Mouse (Mus musculus): ENCODE measurements around the gene Uts2. TPM values are rescaled to one million over a fixed set of nuclear protein-coding genes. Genes with fewer than 3 reads are reported as not detected.
A peak's percentile ranks its signal among the peaks of the same experiment; 100 is the strongest.

The Uts2 gene
- total and polyA plus RNA-seq, 2 experiments from 2014 or later = not detected

DNA sequence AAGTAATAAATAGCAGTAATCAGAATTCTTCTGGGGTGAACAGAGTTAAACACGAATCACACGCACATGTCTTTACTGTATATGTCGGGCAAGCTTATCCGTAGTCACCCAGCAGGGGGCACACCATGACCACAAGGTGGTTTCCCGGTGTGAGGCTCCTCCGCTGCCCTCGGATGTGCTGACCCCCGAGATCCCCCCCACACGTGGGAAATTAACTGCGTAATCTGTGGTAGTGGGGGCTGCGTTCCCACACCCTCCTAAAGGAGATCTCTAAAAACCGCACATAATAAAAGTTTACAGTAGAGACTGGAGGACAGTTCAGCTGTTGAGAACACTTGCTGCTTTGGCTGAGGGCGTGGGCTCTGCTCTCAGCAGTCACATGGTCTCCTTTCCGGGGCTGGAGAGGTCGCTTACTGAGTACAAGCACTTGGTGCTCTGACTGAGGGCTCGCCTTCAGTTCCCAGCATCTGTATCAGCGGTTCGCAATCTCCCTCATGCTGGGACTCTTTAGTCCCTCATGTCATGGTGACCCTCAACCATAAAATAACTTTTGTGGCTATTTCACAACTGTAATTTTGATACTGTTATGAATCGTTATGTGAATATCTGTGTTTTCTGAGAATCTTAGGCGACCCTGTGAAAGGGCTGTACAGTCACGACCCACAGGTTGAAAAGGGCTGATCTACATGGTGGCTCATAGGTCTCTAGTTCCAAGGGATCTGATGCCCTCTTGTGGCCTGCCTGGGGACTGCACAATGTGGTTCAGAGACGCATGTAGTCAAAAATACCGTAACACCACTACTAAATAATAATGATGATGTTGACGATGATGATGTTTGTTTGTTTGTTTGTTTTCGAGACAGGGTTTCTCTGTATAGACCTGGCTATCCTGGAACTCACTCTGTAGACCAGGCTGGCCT is 32.0 kb upstream of the Uts2 start:
- Histone ChIP-seq H3K9me3 (ENCODE audit: low read length) (no peaks in the 10 kb centered on the region), H3K4me2 (ENCODE audit: low read depth) (peak overlapping the region; percentile 22; the same call in 1 of the 2 replicates), H3K27me3 (ENCODE audit: insufficient read depth, low read length) (no peaks in the 10 kb centered on the region), H3K4me3 (ENCODE audit: low read depth, low read length) (no peak overlapping the region), H3K4me1 (ENCODE audit: insufficient read depth) (no peaks in the 10 kb centered on the region), H3K36me3 (ENCODE audit: insufficient read depth) (no peaks in the 10 kb centered on the region), H3K27ac (ENCODE audit: low read depth, low read length) (no peak overlapping the region), H3K9ac (no peak overlapping the region)
- 15% methylated on average over 25 of the region's 25 CpGs for WGBS
- TF ChIP-seq CTCF (IDR thresholded peaks at IDR 0.05; ENCODE audit: low read depth) = peak; percentile 81
- peak; percentile 81 for DNase-seq
- ATAC-seq = peak; percentile 63; the same call in 1 of the 2 replicates

DNA sequence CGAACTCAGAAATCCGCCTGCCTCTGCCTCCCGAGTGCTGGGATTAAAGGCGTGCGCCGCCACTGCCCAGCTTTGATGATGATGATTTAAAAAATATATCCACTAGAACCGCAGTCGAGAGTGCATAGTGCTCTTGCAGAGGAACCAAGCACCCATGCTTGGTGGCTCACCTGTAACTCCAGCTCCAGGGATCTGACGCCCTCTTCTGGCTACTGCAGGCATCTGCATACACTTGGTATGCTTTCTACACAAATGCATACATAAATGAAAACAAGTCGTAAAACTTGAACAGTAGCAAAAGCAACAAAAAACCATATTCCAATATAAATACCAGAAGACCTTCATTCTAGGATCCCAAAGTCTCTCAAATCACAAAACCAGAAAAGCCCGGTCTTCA is 31.3 kb upstream of the Uts2 start:
- Histone ChIP-seq H3K4me1 (ENCODE audit: insufficient read depth) (no peaks in the 10 kb centered on the region), H3K9ac (no peak overlapping the region), H3K27ac (ENCODE audit: low read depth, low read length) (no peak overlapping the region), H3K4me2 (ENCODE audit: low read depth) (no peak overlapping the region), H3K9me3 (ENCODE audit: low read length) (no peaks in the 10 kb centered on the region), H3K27me3 (ENCODE audit: insufficient read depth, low read length) (no peaks in the 10 kb centered on the region), H3K4me3 (ENCODE audit: low read depth, low read length) (no peak overlapping the region), H3K36me3 (ENCODE audit: insufficient read depth) (no peaks in the 10 kb centered on the region)
- DNase-seq (no peak), ATAC-seq (no peak)
- no peak for TF ChIP-seq CTCF (IDR thresholded peaks at IDR 0.05; ENCODE audit: low read depth)
- WGBS = 74% methylated on average over 11 of the region's 11 CpGs

DNA sequence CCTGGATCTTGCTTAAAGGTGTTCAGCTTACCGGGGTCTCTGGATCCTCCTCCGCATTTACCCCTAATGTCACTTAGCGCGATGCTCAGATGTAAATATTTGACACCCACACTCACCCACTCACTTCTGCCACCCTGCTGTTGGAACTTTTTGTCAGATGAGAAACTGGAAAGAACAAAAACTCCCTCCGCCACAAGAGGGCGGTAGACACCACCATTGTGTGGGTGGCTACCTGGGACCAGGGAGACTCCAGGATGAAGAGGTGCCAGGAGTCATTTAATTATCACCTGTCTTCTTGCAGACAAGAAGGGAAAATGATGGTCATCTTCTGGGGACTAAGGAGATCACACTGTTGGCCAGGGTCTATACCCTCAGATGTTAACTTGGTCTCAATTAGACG is 30.3 kb upstream of the Uts2 start:
- peak; percentile 74 for TF ChIP-seq CTCF (IDR thresholded peaks at IDR 0.05; ENCODE audit: low read depth)
- Histone ChIP-seq H3K27ac (ENCODE audit: low read depth, low read length) (no peak overlapping the region), H3K4me3 (ENCODE audit: low read depth, low read length) (no peak overlapping the region), H3K36me3 (ENCODE audit: insufficient read depth) (no peaks in the 10 kb centered on the region), H3K9me3 (ENCODE audit: low read length) (no peaks in the 10 kb centered on the region), H3K4me1 (ENCODE audit: insufficient read depth) (no peaks in the 10 kb centered on the region), H3K9ac (no peak overlapping the region), H3K27me3 (ENCODE audit: insufficient read depth, low read length) (no peaks in the 10 kb centered on the region), H3K4me2 (ENCODE audit: low read depth) (no peak overlapping the region)
- DNase-seq (peak; percentile 54), ATAC-seq (no peak)
- 27% methylated on average over 7 of the region's 7 CpGs for WGBS

DNA sequence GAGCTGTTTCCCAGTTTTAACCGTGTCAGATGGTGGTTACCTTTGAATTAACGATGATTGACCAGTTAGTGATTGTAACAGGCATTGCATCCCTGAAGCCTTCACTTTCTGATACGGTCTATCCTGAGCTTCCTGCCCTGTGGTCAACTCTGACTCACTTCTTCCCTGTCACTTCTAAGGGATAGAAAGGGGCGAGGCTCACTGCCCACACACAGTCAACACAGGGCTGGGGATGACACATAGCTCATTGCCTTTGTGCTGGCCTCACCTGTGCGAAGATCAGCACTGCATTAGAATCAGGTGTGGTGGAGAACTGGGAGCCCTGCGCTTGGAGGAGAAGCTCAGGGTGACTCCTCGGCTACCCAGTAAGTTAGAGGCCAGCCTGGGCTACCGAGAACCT is 27.9 kb upstream of the Uts2 start:
- Histone ChIP-seq H3K4me1 (ENCODE audit: insufficient read depth) (no peaks in the 10 kb centered on the region), H3K9me3 (ENCODE audit: low read length) (no peaks in the 10 kb centered on the region), H3K27me3 (ENCODE audit: insufficient read depth, low read length) (no peaks in the 10 kb centered on the region), H3K4me2 (ENCODE audit: low read depth) (no peak overlapping the region), H3K4me3 (ENCODE audit: low read depth, low read length) (no peak overlapping the region), H3K9ac (no peak overlapping the region), H3K36me3 (ENCODE audit: insufficient read depth) (no peaks in the 10 kb centered on the region), H3K27ac (ENCODE audit: low read depth, low read length) (no peak overlapping the region)
- 90% methylated on average over 8 of the region's 8 CpGs for WGBS
- DNase-seq (no peak), ATAC-seq (no peak)
- no peak for TF ChIP-seq CTCF (IDR thresholded peaks at IDR 0.05; ENCODE audit: low read depth)

DNA sequence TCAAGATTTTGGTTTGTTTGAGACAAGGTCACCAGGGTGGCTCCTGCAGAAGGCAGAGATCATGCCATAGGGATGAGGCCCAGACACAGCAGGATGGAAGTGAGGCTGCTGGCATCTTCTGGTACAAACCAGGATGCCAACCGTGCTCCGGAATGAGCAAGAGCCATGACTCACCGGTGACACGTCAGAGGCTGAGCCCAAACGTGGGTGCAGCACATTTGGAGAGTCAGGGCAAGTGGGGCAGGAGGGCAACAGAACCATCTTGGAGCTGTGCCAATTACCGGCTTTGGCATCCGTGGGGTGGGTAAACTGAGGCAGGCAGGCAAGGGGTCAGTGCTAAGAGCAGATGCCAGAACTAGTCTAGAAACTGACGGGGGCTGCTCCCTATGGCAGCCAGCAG is 23.6 kb upstream of the Uts2 start:
- ATAC-seq = no peak
- no peak overlapping the region for H3K4me2 ChIP-seq (ENCODE audit: low read depth)
- no peak overlapping the region for H3K4me3 ChIP-seq (ENCODE audit: low read depth, low read length)
- no peak overlapping the region for H3K27ac ChIP-seq (ENCODE audit: low read depth, low read length)
- no peaks in the 10 kb centered on the region for H3K4me1 ChIP-seq (ENCODE audit: insufficient read depth)
- no peaks in the 10 kb centered on the region for H3K27me3 ChIP-seq (ENCODE audit: insufficient read depth, low read length)
- no peaks in the 10 kb centered on the region for H3K36me3 ChIP-seq (ENCODE audit: insufficient read depth)
- 79% methylated on average over 8 of the region's 8 CpGs for WGBS
- DNase-seq = no peak
- no peak overlapping the region for H3K9ac ChIP-seq
- H3K9me3 ChIP-seq (ENCODE audit: low read length) = no peaks in the 10 kb centered on the region
- TF ChIP-seq CTCF (IDR thresholded peaks at IDR 0.05; ENCODE audit: low read depth) = no peak

DNA sequence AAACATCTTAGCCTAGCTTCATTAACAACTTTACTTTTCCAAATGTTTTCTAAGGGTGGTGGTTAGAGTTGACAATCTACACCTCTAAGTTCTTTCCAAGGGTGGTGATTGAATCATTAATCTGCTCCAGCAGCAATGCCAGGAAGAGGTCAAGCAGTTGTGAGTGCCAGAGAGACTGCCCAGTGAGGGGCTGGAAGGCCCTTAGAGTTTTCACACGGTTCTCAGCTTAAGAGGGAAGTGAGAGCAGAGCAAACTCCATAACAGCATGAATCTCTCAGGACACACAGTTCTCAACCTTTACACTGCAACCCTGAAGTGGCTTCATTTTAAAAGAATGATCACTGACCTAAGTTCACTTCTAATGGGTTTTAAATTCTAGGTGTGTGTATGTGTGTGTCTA is 21.8 kb upstream of the Uts2 start:
- TF ChIP-seq CTCF (IDR thresholded peaks at IDR 0.05; ENCODE audit: low read depth) = no peak
- H3K27me3 ChIP-seq (ENCODE audit: insufficient read depth, low read length) = no peaks in the 10 kb centered on the region
- DNase-seq = no peak
- no peak for ATAC-seq
- no peak overlapping the region for H3K4me3 ChIP-seq (ENCODE audit: low read depth, low read length)
- WGBS = 39% methylated on average over 1 of the region's 1 CpGs
- H3K9me3 ChIP-seq (ENCODE audit: low read length) = no peaks in the 10 kb centered on the region
- H3K4me2 ChIP-seq (ENCODE audit: low read depth) = no peak overlapping the region
- H3K9ac ChIP-seq = no peak overlapping the region
- no peaks in the 10 kb centered on the region for H3K36me3 ChIP-seq (ENCODE audit: insufficient read depth)
- no peaks in the 10 kb centered on the region for H3K4me1 ChIP-seq (ENCODE audit: insufficient read depth)
- H3K27ac ChIP-seq (ENCODE audit: low read depth, low read length) = no peak overlapping the region

DNA sequence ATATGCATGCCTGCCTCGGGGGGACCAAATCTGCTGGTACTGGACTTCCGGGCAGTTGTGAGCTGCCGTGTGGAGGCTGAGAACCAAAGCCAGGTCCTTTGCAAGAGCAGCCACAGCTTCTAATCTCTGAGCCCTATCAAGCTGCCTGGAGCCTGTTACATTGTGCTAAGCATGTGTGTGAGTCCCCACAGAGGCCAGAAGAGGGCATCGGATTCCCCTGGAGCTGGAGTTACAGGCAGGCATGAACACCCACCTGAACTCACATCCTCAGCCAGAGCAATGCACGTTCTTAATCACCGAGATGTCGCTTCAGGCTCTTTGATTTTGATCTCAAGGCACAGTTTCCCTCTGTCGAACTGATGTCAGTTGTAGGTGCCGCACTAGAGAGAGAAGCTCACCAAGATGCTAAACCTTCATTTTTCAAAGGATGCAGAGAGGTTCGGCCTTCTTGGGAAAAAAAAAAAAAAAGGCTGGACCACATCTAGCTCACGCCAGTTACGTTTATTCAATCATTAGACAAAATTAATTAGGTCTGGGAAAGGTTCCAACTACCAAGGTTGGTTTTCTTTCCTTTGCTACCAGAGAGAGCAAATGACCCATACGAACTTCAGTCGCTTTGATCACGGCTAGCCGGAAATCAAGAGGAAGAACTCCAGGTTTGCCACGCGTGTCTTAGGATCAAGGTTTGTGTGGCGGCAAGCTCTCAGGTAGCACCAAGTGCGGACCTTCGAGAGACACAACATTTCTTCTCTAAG is 18.6 kb upstream of the Uts2 start:
- DNase-seq (no peak), ATAC-seq (no peak)
- TF ChIP-seq CTCF (IDR thresholded peaks at IDR 0.05; ENCODE audit: low read depth) = no peak
- no peak overlapping the region for H3K9ac ChIP-seq
- no peak overlapping the region for H3K4me3 ChIP-seq (ENCODE audit: low read depth, low read length)
- H3K36me3 ChIP-seq (ENCODE audit: insufficient read depth) = no peaks in the 10 kb centered on the region
- no peaks in the 10 kb centered on the region for H3K27me3 ChIP-seq (ENCODE audit: insufficient read depth, low read length)
- H3K9me3 ChIP-seq (ENCODE audit: low read length) = no peaks in the 10 kb centered on the region
- 68% methylated on average over 21 of the region's 21 CpGs for WGBS
- H3K4me1 ChIP-seq (ENCODE audit: insufficient read depth) = no peaks in the 10 kb centered on the region
- H3K4me2 ChIP-seq (ENCODE audit: low read depth) = no peak overlapping the region
- H3K27ac ChIP-seq (ENCODE audit: low read depth, low read length) = no peak overlapping the region

All from forebrain, postnatal 0 days (tissue).